Mouse (Mus musculus): Measurements from ENCODE around the gene Prss21.
A peak's percentile ranks its signal among the peaks of the same experiment; 100 is the strongest.

Gene Prss21

DNA sequence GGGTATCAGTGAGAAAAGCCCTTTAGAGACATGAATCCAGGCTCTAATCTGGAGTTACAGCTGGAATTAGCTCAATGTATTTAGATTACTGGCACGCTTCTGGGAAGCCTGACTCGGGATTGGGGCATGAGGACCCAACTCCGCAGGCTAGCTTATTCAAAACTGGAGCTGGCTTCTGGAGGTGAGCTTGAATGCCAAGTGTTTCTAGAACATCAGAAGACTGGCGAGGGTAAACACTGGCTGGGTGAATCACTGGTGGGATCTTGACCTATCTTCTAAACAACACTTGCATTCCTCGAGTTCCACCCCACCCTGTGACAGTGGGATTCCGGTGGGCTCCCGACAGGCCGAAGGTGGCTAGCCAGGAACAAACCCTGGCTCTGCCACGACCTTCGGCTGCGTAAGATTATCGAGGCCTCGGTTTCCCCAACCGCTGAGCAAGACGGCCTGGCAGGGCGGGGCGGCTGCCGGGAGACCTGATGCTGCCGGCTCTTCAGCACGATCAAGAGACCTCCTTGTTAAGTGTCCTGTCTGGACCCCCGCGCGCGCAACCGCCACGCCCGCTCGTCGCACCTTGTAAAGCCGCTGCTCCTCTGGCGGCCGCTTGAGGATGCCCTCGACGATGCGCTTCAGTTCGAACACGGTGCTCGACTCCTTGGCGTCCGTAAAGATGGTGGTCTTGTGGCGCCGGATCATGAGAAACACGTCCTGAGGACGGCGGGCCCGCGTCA, 39.4 kb upstream of the Prss21 start:
- Histone ChIP-seq H3K36me3 (ENCODE audit: insufficient read depth, low read length) (peaks cover 43% of the 10 kb centered on the region), H3K4me1 (replicated peaks; ENCODE audit: low read depth, low read length) (peaks cover 51% of the 10 kb centered on the region), H3K9me3 (ENCODE audit: low read length) (peaks cover 11% of the 10 kb centered on the region; the same call in 1 of the 2 replicates), H3K4me3 (replicated peaks; ENCODE audit: low read length) (peak overlapping the region; percentile 92), H3K27me3 (ENCODE audit: insufficient read depth, low read length) (no peaks in the 10 kb centered on the region)
- no peak for TF ChIP-seq CTCF (conservative IDR thresholded peaks at IDR 0.05; ENCODE audit: low read length)
- TF ChIP-seq POU5F1 (IDR thresholded peaks at IDR 0.05; ENCODE audit: borderline replicate concordance, low read length) = no peak
- TF ChIP-seq NANOG (IDR thresholded peaks at IDR 0.05; ENCODE audit: borderline replicate concordance, low read length) = no peak

DNA sequence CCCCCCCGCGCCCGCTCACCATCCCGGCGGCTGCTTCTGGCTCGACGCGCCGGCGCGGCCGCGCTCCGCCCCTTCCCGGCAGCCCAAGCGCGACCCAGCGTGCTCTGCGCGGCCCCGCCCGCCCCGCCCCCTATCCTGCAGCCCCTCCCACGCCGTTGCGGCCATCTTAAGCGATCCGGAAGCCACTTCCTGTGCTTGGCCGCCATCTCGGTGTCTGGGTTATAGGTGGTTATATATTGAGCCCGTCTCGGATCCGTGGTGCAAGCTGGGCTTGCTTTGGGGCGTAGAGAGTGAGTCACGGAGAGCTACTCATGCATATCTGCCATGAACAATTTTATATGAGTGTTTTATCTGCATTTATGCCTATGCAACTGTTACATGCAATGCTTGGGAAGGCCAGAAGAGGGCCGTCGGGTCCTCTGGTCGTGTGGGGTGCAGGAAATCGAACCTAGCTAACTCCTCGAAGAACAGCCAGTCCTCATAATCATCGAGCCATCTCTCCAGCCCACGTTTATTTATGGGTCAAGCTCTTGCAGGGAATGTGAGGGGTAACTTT, 38.7 kb upstream of the Prss21 start, which contains the start of gene Elob:
Gene Elob (minus strand): TSS at position 73 of the 556 bp plus-strand sequence.
- H3K9me3 ChIP-seq (ENCODE audit: low read length) = peaks cover 4% of the 10 kb centered on the region; the same call in 1 of the 2 replicates
- peaks cover 36% of the 10 kb centered on the region for H3K36me3 ChIP-seq (ENCODE audit: insufficient read depth, low read length)
- peak within 1 kb of the TSS; percentile 92 for H3K4me3 ChIP-seq (replicated peaks; ENCODE audit: low read length)
- H3K4me1 ChIP-seq (replicated peaks; ENCODE audit: low read depth, low read length) = peaks cover 49% of the 10 kb centered on the region
- H3K27me3 ChIP-seq (ENCODE audit: insufficient read depth, low read length) = peaks cover 5% of the 10 kb centered on the region
- TF ChIP-seq POU5F1 (IDR thresholded peaks at IDR 0.05; ENCODE audit: borderline replicate concordance, low read length) (no peak), CTCF (conservative IDR thresholded peaks at IDR 0.05; ENCODE audit: low read length) (peak; percentile 71)

DNA sequence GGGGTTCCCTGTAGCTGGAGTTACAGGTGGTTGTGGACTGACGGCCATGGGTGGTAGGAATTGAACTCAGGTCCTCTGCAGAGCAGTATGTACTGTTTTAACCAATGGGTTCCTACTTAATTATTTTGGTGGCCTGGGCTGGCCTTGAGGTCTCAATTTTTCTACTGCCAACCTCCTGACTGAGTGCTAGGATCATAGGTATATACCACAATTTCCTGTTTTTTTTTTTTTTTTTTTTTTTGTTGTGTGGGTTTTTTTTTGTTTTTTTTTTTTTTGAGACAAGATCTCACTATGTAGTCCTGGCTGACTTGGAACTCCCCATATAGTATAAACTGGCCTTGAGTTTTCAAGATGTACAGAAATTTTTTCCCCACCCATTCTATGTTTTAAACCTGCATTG, 36.7 kb upstream of the Prss21 start:
- no peak overlapping the region for H3K4me3 ChIP-seq (replicated peaks; ENCODE audit: low read length)
- H3K9me3 ChIP-seq (ENCODE audit: low read length) = no peaks in the 10 kb centered on the region; the same call in 1 of the 2 replicates
- H3K4me1 ChIP-seq (replicated peaks; ENCODE audit: low read depth, low read length) = peaks cover 51% of the 10 kb centered on the region
- TF ChIP-seq CTCF (conservative IDR thresholded peaks at IDR 0.05; ENCODE audit: low read length) = no peak
- TF ChIP-seq POU5F1 (IDR thresholded peaks at IDR 0.05; ENCODE audit: borderline replicate concordance, low read length) = no peak
- no peak for TF ChIP-seq NANOG (IDR thresholded peaks at IDR 0.05; ENCODE audit: borderline replicate concordance, low read length)
- H3K36me3 ChIP-seq (ENCODE audit: insufficient read depth, low read length) = peaks cover 15% of the 10 kb centered on the region
- H3K27me3 ChIP-seq (ENCODE audit: insufficient read depth, low read length) = peaks cover 13% of the 10 kb centered on the region

DNA sequence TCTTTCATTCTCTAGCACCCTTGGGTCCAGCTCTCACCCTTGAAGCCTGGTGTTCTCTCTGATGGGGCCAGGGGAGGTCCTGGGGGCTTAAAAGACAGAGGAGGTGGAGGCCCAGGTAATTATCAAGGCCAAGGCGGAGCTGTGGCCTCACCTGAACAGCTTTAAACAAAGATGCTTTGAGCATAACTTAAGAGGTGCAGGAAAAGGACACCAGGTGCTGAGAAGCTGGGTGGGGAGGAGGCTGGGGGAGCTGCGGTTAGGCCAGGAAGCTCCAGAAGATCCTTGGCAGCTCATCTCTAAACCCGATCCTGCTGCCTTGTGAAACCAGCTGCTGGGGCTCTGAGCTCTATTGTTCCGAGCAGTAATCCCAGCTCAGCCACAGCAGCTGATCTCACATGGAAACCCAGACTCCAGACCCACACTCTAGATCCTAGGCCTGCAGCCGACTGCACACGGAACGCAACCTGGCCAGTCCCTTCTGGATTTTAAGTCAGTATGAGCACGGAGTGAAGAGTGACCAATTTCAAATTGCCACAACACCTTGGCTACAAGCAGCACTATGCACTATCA, 31.8 kb upstream of the Prss21 start, which contains the start of gene Prss33:
Gene Prss33 (minus strand): TSS at position 51 of the 570 bp plus-strand sequence.
- no peaks in the 10 kb centered on the region for H3K9me3 ChIP-seq (ENCODE audit: low read length)
- H3K27me3 ChIP-seq (ENCODE audit: insufficient read depth, low read length) = peaks cover 17% of the 10 kb centered on the region
- H3K4me1 ChIP-seq (replicated peaks; ENCODE audit: low read depth, low read length) = peaks cover 32% of the 10 kb centered on the region
- H3K4me3 ChIP-seq (replicated peaks; ENCODE audit: low read length) = peak within 1 kb of the TSS; percentile 67
- TF ChIP-seq NANOG (IDR thresholded peaks at IDR 0.05; ENCODE audit: borderline replicate concordance, low read length) (no peak), CTCF (conservative IDR thresholded peaks at IDR 0.05; ENCODE audit: low read length) (no peak), POU5F1 (IDR thresholded peaks at IDR 0.05; ENCODE audit: borderline replicate concordance, low read length) (no peak)
- no peaks in the 10 kb centered on the region; the same call in 1 of the 2 replicates for H3K36me3 ChIP-seq (ENCODE audit: insufficient read depth, low read length)

DNA sequence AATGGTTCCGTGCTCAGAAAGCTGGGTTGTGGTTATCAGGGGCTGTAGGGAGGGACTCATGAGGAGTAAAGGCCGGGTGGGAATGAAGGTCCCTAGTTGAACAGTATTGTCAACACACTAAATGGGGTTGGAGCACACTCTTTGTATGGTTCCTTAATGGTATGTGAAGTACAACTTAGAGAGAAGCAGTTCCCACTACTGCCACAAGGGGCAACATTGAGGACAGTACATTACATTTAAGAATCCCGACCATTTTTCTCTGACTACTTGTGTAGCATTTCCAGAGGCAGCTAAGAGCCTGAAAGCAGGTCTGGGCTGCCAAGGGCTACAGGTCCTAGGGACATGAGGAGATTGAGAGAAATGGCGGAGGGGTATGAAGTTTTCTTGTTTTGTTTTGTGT, 26.7 kb upstream of the Prss21 start:
- Histone ChIP-seq H3K9me3 (ENCODE audit: low read length) (no peaks in the 10 kb centered on the region), H3K4me1 (replicated peaks; ENCODE audit: low read depth, low read length) (peaks cover 14% of the 10 kb centered on the region), H3K36me3 (ENCODE audit: insufficient read depth, low read length) (peaks cover 6% of the 10 kb centered on the region; the same call in 1 of the 2 replicates), H3K4me3 (replicated peaks; ENCODE audit: low read length) (no peak overlapping the region), H3K27me3 (ENCODE audit: insufficient read depth, low read length) (0 out of 2 replicates have a peak, but pooled peaks cover 4% of the 10 kb centered on the region)
- TF ChIP-seq NANOG (IDR thresholded peaks at IDR 0.05; ENCODE audit: borderline replicate concordance, low read length) (no peak), CTCF (conservative IDR thresholded peaks at IDR 0.05; ENCODE audit: low read length) (peak; percentile 96)

DNA sequence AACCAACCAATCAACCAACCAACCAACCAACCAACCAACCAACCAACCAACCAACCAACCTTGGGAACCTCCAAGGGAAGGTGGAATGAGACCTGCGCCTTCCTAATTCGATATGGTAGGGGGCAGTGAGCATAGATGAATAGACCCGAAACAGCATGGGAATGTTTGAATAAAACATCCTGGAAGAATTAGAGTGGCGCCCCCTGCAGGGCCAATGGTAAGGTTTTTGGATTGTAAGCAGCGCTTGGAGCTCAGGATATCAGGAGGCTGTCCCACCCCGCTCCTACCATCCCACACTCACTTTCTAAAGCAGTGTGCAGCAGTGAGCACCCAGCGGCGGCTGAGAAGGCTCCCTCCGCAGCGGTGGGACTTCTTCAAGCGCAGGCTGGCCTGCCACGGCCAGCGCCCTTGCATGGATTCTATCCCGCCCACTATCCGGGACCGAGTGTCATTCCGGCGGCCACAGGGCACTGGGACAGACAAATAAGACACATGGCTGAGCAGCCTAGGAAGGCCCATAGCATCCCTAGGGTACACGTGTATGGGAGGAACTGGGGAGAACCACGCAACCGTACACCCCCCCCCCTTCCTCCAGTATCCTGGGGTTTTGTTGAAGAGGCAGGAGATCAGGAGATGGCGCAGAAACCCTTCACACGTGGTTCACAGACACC, 24.6 kb upstream of the Prss21 start:
- Histone ChIP-seq H3K4me1 (replicated peaks; ENCODE audit: low read depth, low read length) (peaks cover 7% of the 10 kb centered on the region), H3K9me3 (ENCODE audit: low read length) (no peaks in the 10 kb centered on the region), H3K36me3 (ENCODE audit: insufficient read depth, low read length) (peaks cover 6% of the 10 kb centered on the region; the same call in 1 of the 2 replicates), H3K27me3 (ENCODE audit: insufficient read depth, low read length) (no peaks in the 10 kb centered on the region; the same call in 1 of the 2 replicates), H3K4me3 (replicated peaks; ENCODE audit: low read length) (peak overlapping the region; percentile 74)
- no peak for TF ChIP-seq POU5F1 (IDR thresholded peaks at IDR 0.05; ENCODE audit: borderline replicate concordance, low read length)
- peak; percentile 64 for TF ChIP-seq CTCF (conservative IDR thresholded peaks at IDR 0.05; ENCODE audit: low read length)

DNA sequence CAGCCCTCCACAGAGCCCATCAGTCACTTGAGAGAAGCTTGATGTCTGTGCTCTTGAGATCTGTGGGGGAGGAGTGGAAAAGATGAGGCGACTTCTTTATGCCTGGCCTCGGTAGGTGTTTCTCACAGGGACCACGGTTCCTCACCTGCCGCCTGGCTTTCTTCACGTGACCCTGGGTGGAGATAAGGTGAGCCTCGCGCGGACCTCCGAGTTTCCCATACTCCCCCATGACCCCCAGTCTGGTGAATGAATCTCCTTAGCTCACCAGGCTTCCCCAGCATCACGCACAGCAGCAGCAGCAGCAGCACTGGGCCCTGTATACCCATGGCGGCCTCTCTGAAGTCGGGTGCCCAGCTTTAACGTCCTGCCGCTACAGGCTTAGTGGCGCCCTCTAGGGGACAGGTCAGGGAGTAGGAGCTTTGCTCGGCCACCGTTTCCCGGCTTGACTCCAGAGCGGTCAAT, 24.0 kb upstream of the Prss21 start, which contains the start of the genes Prss32 and Prss41:
Gene Prss32 (plus strand): TSS at position 44 of the 462 bp plus-strand sequence.
Gene Prss41 (minus strand): TSS at position 361 of the 462 bp plus-strand sequence.
- Histone ChIP-seq H3K4me1 (replicated peaks; ENCODE audit: low read depth, low read length) (peaks cover 7% of the 10 kb centered on the region), H3K27me3 (ENCODE audit: insufficient read depth, low read length) (no peaks in the 10 kb centered on the region; the same call in 1 of the 2 replicates), H3K4me3 (replicated peaks; ENCODE audit: low read length) (peak within 1 kb of the TSS; percentile 74), H3K9me3 (ENCODE audit: low read length) (no peaks in the 10 kb centered on the region), H3K36me3 (ENCODE audit: insufficient read depth, low read length) (peaks cover 6% of the 10 kb centered on the region; the same call in 1 of the 2 replicates)
- TF ChIP-seq POU5F1 (IDR thresholded peaks at IDR 0.05; ENCODE audit: borderline replicate concordance, low read length) = no peak
- peak; percentile 75 for TF ChIP-seq CTCF (conservative IDR thresholded peaks at IDR 0.05; ENCODE audit: low read length)

DNA sequence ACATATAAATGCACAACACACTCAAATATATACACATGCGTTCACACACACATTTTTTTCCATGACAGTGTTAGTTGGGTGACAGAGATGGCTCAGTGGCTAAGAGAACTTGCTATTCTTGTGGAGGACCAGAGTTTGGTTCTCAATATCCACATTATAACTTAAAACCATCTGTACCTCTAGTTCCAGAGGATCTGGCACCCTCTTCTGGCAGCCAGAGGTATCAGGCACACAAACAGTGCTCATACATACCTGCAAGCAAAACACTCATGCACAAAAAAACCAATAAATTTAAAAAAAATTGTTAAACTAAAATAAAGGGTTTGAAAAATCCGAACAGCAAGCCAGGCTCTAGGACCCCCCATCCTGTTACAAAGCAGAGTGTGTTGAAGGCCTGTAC, 17.8 kb upstream of the Prss21 start:
- Histone ChIP-seq H3K4me1 (replicated peaks; ENCODE audit: low read depth, low read length) (0 out of 2 replicates have a peak, but pooled peaks cover 3% of the 10 kb centered on the region), H3K9me3 (ENCODE audit: low read length) (no peaks in the 10 kb centered on the region), H3K27me3 (ENCODE audit: insufficient read depth, low read length) (no peaks in the 10 kb centered on the region; the same call in 1 of the 2 replicates), H3K4me3 (replicated peaks; ENCODE audit: low read length) (no peak overlapping the region), H3K36me3 (ENCODE audit: insufficient read depth, low read length) (no peaks in the 10 kb centered on the region)
- TF ChIP-seq CTCF (conservative IDR thresholded peaks at IDR 0.05; ENCODE audit: low read length) (peak; percentile 27), POU5F1 (IDR thresholded peaks at IDR 0.05; ENCODE audit: borderline replicate concordance, low read length) (no peak), NANOG (IDR thresholded peaks at IDR 0.05; ENCODE audit: borderline replicate concordance, low read length) (no peak)

All from E14TG2a.4 (cell line).